Mouse (Mus musculus) limb, embryonic 10.5 days (tissue): ENCODE data around the gene Mthfsd. TPM values are rescaled to one million over a fixed set of nuclear protein-coding genes. Genes with fewer than 3 reads are reported as not detected.
A peak's percentile ranks its signal among the peaks of the same experiment; 100 is the strongest.
"Not testable (repeated sequence)": the region's sequence is repeated elsewhere in the genome, so short reads cannot be mapped to it uniquely, and the experiment has no call there.

Source experiments
- DNase-seq: peaks from one replicate; pipeline ENCODE4 v3.0.0-alpha.2; 2017; ENCODE audit warnings: low spot score
- H3K27ac ChIP-seq: fragments of 300-500 bp; sonication (generic); 2 replicates; pipeline ENCODE4 v1.5.1; 2016; ENCODE audit warnings: mild to moderate bottlenecking
- H3K27me3 ChIP-seq: fragments of 300-500 bp; sonication (generic); 2 replicates; pipeline ENCODE4 v1.6.1; 2016; ENCODE audit warnings: low read depth, mild to moderate bottlenecking; ENCODE audit not compliant: poor library complexity, severe bottlenecking
- H3K36me3 ChIP-seq: fragments of 300-500 bp; sonication (generic); 2 replicates; pipeline ENCODE4 v1.6.1; 2016; ENCODE audit warnings: mild to moderate bottlenecking, moderate library complexity
- H3K4me1 ChIP-seq: fragments of 300-500 bp; sonication (generic); 2 replicates; pipeline ENCODE4 v1.6.1; 2016
- H3K4me3 ChIP-seq: fragments of 300-500 bp; sonication (generic); 2 replicates; pipeline ENCODE4 v1.5.1; 2016; ENCODE audit warnings: mild to moderate bottlenecking, moderate library complexity
- H3K9me3 ChIP-seq: fragments of 300-500 bp; sonication (generic); replicated peaks from 2 replicates; pipeline ENCODE4 v1.6.1; 2016; ENCODE audit warnings: mild to moderate bottlenecking
- WGBS: fragments of 180-500 bp; shearing (Covaris S2); methylation state at CpG from one replicate; pipeline ENCODE4 v1.1.7; 2016; 5-methylcytosine and 5-hydroxymethylcytosine counted together
- polyA plus RNA-seq: library from polyadenylated mRNA; unstranded; fragments of >200 nt; fragmentation: Nextera tagmentation; extraction: Ambion mirVana; gene quantifications from 2 replicates; pipeline ENCODE4 v1.2.1, GENCODE M21; 2016

Gene Mthfsd
- 58.5 and 67.6 TPM in 2 replicates for polyA plus RNA-seq

- Histone ChIP-seq H3K27ac (peak within 1 kb of the TSS; percentile 93), H3K4me3 (peak within 1 kb of the TSS; percentile 98), H3K36me3 (peaks cover 35% of the 10 kb centered on the region), H3K27me3 (peaks cover 29% of the 10 kb centered on the region), H3K9me3 (no peaks in the 10 kb centered on the region), H3K4me1 (peaks cover 32% of the 10 kb centered on the region)
- 2% methylated on average over 75 of the region's 75 CpGs for WGBS
- DNase-seq = peak; percentile 99
Observed at GRCm38 (mm10) chr8:121107668-121108656, at the start of gene Mthfsd. Gene Mthfsd (minus strand): TSS chr8:121108392.

- H3K9me3 ChIP-seq = no peaks in the 10 kb centered on the region
- H3K27ac ChIP-seq = no peak overlapping the region
- peaks cover 56% of the 10 kb centered on the region for H3K27me3 ChIP-seq
- no peak for DNase-seq
- H3K36me3 ChIP-seq = no peaks in the 10 kb centered on the region
- 0 out of 2 replicates have a peak, but pooled peaks cover 4% of the 10 kb centered on the region for H3K4me1 ChIP-seq
- whole genome bisulfite sequencing = 88% methylated on average over 7 of the region's 7 CpGs
- H3K4me3 ChIP-seq = no peak overlapping the region
Observed at GRCm38 (mm10) chr8:121156990-121157491, 48.8 kb upstream of the Mthfsd start.

- H3K36me3 ChIP-seq = no peaks in the 10 kb centered on the region
- H3K4me3 ChIP-seq = no peak overlapping the region
- WGBS = 70% methylated on average over 12 of the region's 12 CpGs
- no peak for DNase-seq
- peaks cover 68% of the 10 kb centered on the region for H3K27me3 ChIP-seq
- H3K27ac ChIP-seq = no peak overlapping the region
- no peaks in the 10 kb centered on the region for H3K9me3 ChIP-seq
- H3K4me1 ChIP-seq = peaks cover 26% of the 10 kb centered on the region
Observed at GRCm38 (mm10) chr8:121152394-121152793, 44.2 kb upstream of the Mthfsd start.

- peaks cover 54% of the 10 kb centered on the region for H3K27me3 ChIP-seq
- peak; percentile 48 for DNase-seq
- no peaks in the 10 kb centered on the region for H3K9me3 ChIP-seq
- peaks cover 29% of the 10 kb centered on the region for H3K4me1 ChIP-seq
- WGBS = 10% methylated on average over 8 of the region's 8 CpGs
- no peaks in the 10 kb centered on the region for H3K36me3 ChIP-seq
- H3K27ac ChIP-seq = peak overlapping the region; percentile 71
- 0 out of 2 replicates have a peak overlapping the region, but pooled peaks have one; percentile 21 for H3K4me3 ChIP-seq
Observed at GRCm38 (mm10) chr8:121148573-121149083, 40.4 kb upstream of the Mthfsd start.

DNA sequence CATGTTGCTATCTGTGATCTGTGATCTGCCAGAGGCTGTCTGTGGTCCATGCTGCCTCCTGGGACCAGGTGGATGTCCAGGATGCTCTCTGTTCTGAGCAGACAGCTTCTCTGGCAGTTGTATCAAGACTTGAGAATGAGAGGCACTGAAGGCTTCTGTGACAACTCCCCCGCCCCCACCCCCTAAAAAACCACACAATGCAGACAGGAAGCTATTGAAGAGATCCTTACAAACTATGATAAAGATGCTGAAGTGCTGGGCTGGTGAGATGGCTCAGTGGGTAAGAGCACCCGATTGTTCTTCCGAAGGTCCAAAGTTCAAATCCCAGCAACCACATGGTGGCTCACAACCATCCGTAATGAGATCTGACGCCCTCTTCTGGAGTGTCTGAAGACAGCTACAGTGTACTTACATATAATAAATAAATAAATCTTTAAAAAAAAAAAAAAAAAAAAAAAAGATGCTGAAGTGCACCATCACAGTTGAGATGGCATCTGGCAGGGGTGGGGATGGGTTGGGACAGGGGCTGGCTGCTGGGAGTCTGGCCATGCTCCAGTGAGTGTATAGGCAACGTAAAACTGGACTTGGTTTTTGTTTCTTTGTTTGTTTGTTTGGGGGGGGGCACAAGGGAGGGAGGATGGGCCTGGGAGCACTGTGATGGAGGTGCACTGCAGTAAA is 37.4 kb upstream of the Mthfsd start:
- not testable (repeated sequence) for H3K36me3 ChIP-seq, H3K4me3 ChIP-seq, H3K27ac ChIP-seq, H3K9me3 ChIP-seq, DNase-seq
- WGBS = 84% methylated on average over 5 of the region's 6 CpGs
- Histone ChIP-seq H3K27me3 (peaks cover 58% of the 10 kb centered on the region), H3K4me1 (peaks cover 36% of the 10 kb centered on the region)

DNA sequence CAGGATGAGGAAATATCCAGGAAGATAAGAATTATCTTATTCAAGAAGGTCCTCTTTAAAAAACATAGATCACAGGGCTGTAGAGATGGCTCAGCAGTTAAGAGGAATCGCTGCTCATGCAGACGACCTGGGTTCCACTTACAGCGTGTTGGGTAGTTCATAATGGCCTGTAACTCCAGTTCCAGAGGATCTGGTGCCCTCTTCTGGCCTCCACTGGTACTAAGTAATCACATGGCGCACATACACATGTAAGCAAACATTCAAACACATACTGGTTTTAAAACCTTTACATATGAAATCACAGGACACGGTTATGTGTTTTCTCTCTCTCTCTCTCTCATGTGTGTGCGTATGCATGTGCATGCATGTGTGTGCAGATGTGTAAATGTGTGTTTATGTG is 28.7 kb upstream of the Mthfsd start:
- no peak overlapping the region for H3K27ac ChIP-seq
- H3K4me1 ChIP-seq = no peaks in the 10 kb centered on the region
- WGBS = 93% methylated on average over 6 of the region's 6 CpGs
- H3K9me3 ChIP-seq = peaks cover 2% of the 10 kb centered on the region; the same call in 1 of the 2 replicates
- no peaks in the 10 kb centered on the region for H3K36me3 ChIP-seq
- no peak for DNase-seq
- H3K4me3 ChIP-seq = no peak overlapping the region
- peaks cover 42% of the 10 kb centered on the region for H3K27me3 ChIP-seq

GRCm38 (mm10) chr8:121134512-121134911 is 26.3 kb upstream of the Mthfsd start:
- Histone ChIP-seq H3K27me3 (peaks cover 58% of the 10 kb centered on the region), H3K4me3 (no peak overlapping the region), H3K9me3 (peaks cover 2% of the 10 kb centered on the region; the same call in 1 of the 2 replicates), H3K4me1 (no peaks in the 10 kb centered on the region), H3K36me3 (no peaks in the 10 kb centered on the region), H3K27ac (no peak overlapping the region)
- WGBS = 89% methylated on average over 11 of the region's 11 CpGs
- DNase-seq = no peak

DNA sequence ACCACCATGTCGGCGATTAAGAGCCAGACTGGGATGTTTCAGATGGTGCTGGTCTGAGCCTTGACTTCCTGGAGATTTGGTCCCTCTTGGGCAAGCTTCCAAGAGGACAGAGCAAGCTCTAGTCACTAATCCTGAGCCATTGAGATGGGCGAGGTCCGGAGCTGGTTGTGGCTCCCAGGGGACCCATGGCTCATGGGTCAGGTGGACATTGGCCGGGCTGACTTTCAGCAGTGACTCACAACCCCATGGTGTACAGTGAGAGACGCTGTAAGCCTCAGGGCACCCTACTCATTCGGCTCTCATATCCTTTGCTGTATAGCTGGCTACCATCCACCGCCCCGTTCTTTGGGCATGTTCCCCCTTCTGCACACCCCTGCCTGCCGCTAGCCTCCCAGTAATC is 25.9 kb upstream of the Mthfsd start:
- peaks cover 62% of the 10 kb centered on the region for H3K27me3 ChIP-seq
- peaks cover 2% of the 10 kb centered on the region for H3K4me1 ChIP-seq
- H3K9me3 ChIP-seq = peaks cover 2% of the 10 kb centered on the region; the same call in 1 of the 2 replicates
- no peak overlapping the region for H3K4me3 ChIP-seq
- no peak for DNase-seq
- no peak overlapping the region for H3K27ac ChIP-seq
- no peaks in the 10 kb centered on the region for H3K36me3 ChIP-seq
- WGBS = 89% methylated on average over 10 of the region's 10 CpGs

- Histone ChIP-seq H3K36me3 (no peaks in the 10 kb centered on the region), H3K27me3 (peaks cover 73% of the 10 kb centered on the region), H3K27ac (no peak overlapping the region), H3K9me3 (no peaks in the 10 kb centered on the region), H3K4me3 (no peak overlapping the region), H3K4me1 (peaks cover 13% of the 10 kb centered on the region)
- 68% methylated on average over 5 of the region's 5 CpGs for WGBS
- no peak for DNase-seq
Observed at GRCm38 (mm10) chr8:121132961-121133513, 24.8 kb upstream of the Mthfsd start.

- Histone ChIP-seq H3K27me3 (peaks cover 97% of the 10 kb centered on the region), H3K4me1 (peaks cover 36% of the 10 kb centered on the region), H3K36me3 (no peaks in the 10 kb centered on the region), H3K9me3 (no peaks in the 10 kb centered on the region), H3K4me3 (no peak overlapping the region), H3K27ac (no peak overlapping the region)
- 34% methylated on average over 5 of the region's 5 CpGs for WGBS
- DNase-seq = peak; percentile 63
Observed at GRCm38 (mm10) chr8:121130522-121130921, 22.3 kb upstream of the Mthfsd start.

DNA sequence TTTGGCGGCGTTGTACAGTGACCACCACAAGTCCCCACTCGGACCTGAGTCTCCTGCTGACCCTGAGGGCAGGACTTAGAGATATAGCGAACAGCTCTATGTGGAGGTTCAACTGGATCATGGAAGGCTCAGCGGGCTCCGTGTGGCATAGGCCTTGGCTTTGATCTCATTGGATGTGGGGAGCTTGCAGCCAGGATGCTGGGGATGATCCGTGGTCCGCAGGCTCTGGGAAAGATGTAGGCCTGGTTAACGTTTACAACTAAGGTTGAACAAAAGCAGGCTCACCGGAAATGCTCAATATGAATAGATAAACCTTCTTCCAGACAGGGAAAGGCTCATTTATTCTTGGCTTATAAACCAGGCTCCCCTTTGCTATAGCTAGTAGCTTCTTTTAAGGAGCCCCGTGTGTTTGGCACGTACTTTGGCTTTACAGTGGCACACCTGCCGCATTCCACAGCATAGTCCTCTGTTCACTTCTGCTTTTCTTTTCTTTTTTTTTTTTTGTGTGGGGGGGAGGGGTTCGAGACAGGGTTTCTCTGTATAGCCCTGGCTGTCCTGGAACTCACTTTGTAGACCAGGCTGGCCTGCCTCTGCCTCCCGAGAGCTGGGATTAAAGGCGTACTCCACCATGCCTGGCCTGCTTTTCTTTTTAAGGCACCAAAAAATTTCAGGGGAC is 21.2 kb upstream of the Mthfsd start:
- H3K27me3 ChIP-seq = peaks cover 97% of the 10 kb centered on the region
- H3K4me1 ChIP-seq = peaks cover 47% of the 10 kb centered on the region
- DNase-seq = peak; percentile 60
- 13% methylated on average over 16 of the region's 16 CpGs for WGBS
- H3K36me3 ChIP-seq = no peaks in the 10 kb centered on the region
- H3K9me3 ChIP-seq = no peaks in the 10 kb centered on the region
- no peak overlapping the region for H3K27ac ChIP-seq
- H3K4me3 ChIP-seq = no peak overlapping the region
